Mouse (Mus musculus) ES-Bruce4 (cell line): ENCODE measurements at regions not wholly inside any gene's neighbourhood (a gene's known extent, or its start where the extent isn't known, plus 50 kb on each side); places are given as distances from the start of the nearest gene placed in this dataset.

ENCODE experiments used
- H3K27ac ChIP-seq: 2 replicates; pipeline ENCODE4 v1.5.1; 2012; ENCODE audit warnings: low read length, inconsistent platforms; ENCODE audit not compliant: insufficient read depth
- H3K27me3 ChIP-seq: 2 replicates; pipeline ENCODE4 v1.6.1; 2012; ENCODE audit warnings: mild to moderate bottlenecking, low read length, inconsistent platforms; ENCODE audit not compliant: control insufficient read depth, poor library complexity, insufficient read depth, severe bottlenecking
- H3K36me3 ChIP-seq: 2 replicates; pipeline ENCODE4 v1.6.1; 2012; ENCODE audit warnings: inconsistent platforms, mild to moderate bottlenecking, low read length, moderate library complexity; ENCODE audit not compliant: control insufficient read depth, poor library complexity, insufficient read depth, severe bottlenecking
- H3K4me1 ChIP-seq: one replicate; pipeline ENCODE4 v1.8.1; 2011; ENCODE audit warnings: low read length; ENCODE audit not compliant: control insufficient read depth, insufficient read depth
- H3K4me3 ChIP-seq: 2 replicates; pipeline ENCODE4 v1.5.1; 2011; ENCODE audit warnings: low read depth, mild to moderate bottlenecking, low read length
- H3K9ac ChIP-seq: 2 replicates; pipeline ENCODE4 v1.6.1; 2012; ENCODE audit warnings: low read depth, mild to moderate bottlenecking, inconsistent platforms; ENCODE audit not compliant: poor library complexity, severe bottlenecking
- H3K9me3 ChIP-seq: replicated peaks from 2 replicates; pipeline ENCODE4 v1.6.1; 2012; ENCODE audit warnings: mild to moderate bottlenecking, low read length, inconsistent platforms; ENCODE audit not compliant: control insufficient read depth, poor library complexity, insufficient read depth, severe bottlenecking
- CTCF ChIP-seq: IDR thresholded peaks from one replicate; pipeline ENCODE4 v1.8.1; 2011; ENCODE audit warnings: low read depth, low read length
- EP300 ChIP-seq: IDR thresholded peaks from 2 replicates; pipeline ENCODE4 v1.6.1; 2011; ENCODE audit warnings: low read depth, low read length; ENCODE audit not compliant: insufficient read depth
- POLR2A ChIP-seq: IDR thresholded peaks from one replicate; pipeline ENCODE4 v1.8.1; 2011; ENCODE audit warnings: low read length; ENCODE audit not compliant: insufficient read depth

GRCm38 (mm10) chr15:59154407-59155288 lies 265.6 kb downstream of the Gm49356 start:
- no peak overlapping the region for H3K27ac ChIP-seq
- no peaks in the 10 kb centered on the region for H3K36me3 ChIP-seq
- 0 out of 2 replicates have a peak, but pooled peaks have one; percentile 20 for TF ChIP-seq EP300
- no peak for TF ChIP-seq POLR2A
- TF ChIP-seq CTCF: no peak
- no peaks in the 10 kb centered on the region for H3K9me3 ChIP-seq
- no peak overlapping the region for H3K9ac ChIP-seq
- H3K27me3 ChIP-seq: no peaks in the 10 kb centered on the region
- peaks cover 2% of the 10 kb centered on the region for H3K4me1 ChIP-seq
- no peak overlapping the region for H3K4me3 ChIP-seq

- TF ChIP-seq EP300 (no peak), CTCF (no peak), POLR2A (no peak)
- no peak overlapping the region for H3K4me3 ChIP-seq
- peaks cover 2% of the 10 kb centered on the region for H3K4me1 ChIP-seq
- no peak overlapping the region for H3K27ac ChIP-seq
- H3K36me3 ChIP-seq: no peaks in the 10 kb centered on the region
- no peak overlapping the region for H3K9ac ChIP-seq
- H3K27me3 ChIP-seq: no peaks in the 10 kb centered on the region
- no peaks in the 10 kb centered on the region for H3K9me3 ChIP-seq
Measured at GRCm38 (mm10) chr15:59155289-59155623, 266.2 kb downstream of the Gm49356 start.

DNA sequence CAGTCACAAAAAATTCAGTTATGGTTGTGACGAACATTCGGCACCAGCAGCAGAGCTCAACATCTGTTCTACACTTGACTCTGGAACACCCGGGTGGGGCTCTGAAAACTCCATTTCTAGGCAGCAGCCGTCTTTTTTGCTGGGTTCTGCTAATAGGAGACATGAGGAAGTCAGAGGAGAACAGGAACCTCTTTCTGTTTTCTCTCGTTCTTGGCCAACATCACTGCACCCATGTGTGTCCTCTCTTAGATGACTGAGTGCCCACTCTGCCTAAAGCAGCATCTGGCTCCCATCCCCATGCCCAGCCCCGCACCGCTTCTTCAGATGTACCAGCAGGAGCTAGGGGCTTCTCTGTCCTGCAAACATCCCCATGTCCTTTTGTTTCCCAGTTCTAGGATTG lies 267.2 kb downstream of the Gm49356 start:
- H3K9me3 ChIP-seq: peaks cover 8% of the 10 kb centered on the region
- no peak overlapping the region for H3K9ac ChIP-seq
- no peak overlapping the region for H3K27ac ChIP-seq
- H3K4me1 ChIP-seq: peaks cover 2% of the 10 kb centered on the region
- H3K27me3 ChIP-seq: no peaks in the 10 kb centered on the region
- H3K36me3 ChIP-seq: no peaks in the 10 kb centered on the region
- H3K4me3 ChIP-seq: no peak overlapping the region
- TF ChIP-seq CTCF (no peak), POLR2A (no peak), EP300 (no peak)

GRCm38 (mm10) chr15:59158760-59159159 lies 269.7 kb downstream of the Gm49356 start:
- no peak overlapping the region for H3K27ac ChIP-seq
- peaks cover 10% of the 10 kb centered on the region for H3K9me3 ChIP-seq
- H3K9ac ChIP-seq: no peak overlapping the region
- no peak overlapping the region for H3K4me3 ChIP-seq
- no peak for TF ChIP-seq CTCF
- TF ChIP-seq POLR2A: no peak
- no peak for TF ChIP-seq EP300
- no peaks in the 10 kb centered on the region for H3K27me3 ChIP-seq
- H3K36me3 ChIP-seq: no peaks in the 10 kb centered on the region
- peaks cover 2% of the 10 kb centered on the region for H3K4me1 ChIP-seq

DNA sequence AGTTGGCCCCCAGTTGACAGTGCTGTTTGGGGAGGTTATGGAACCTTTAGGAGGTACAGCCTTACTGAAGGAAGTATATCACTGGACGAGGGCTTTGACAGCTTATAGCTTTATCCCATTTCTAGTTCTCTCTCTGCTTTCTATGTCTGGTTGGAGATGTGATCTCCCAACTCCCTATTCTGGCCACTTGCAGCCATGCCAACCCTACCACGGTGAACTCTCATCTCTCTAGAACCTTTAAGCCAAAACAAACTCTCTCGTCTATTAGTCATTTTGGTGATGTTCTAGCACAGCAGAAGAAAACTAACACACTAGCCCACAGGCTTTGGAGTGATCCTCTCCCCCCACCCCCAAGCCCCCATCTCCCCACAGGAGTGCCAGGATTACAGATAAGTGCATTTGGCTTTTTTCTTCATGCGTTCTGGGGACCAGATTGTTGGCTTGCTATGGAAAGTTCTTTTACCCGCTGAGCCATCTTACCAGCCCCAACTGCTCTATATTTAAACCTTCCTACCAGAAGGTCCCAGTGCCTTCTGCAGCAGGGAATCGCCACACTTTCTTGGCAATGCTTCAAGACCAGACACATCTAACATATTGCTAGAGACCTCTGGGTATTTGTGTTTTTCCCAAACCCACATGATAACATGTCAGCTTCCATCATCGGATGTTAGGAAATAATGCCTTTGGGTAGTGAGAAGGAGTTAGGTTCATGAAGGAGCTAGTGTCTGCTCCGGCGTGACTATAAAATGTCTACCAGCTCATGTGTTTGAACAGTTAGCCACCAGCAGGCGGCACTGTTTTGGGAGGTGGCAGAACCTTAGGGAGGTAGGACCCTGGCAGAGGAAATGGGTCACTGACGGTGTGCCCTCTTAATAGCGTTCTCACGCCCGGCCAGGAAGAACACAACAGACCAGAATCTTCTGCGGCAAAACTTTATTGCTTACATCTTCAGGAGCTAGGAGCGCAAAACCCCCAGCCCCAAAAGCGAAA lies 272.1 kb downstream of the Gm49356 start:
- no peak for TF ChIP-seq EP300
- peaks cover 10% of the 10 kb centered on the region for H3K9me3 ChIP-seq
- no peaks in the 10 kb centered on the region for H3K36me3 ChIP-seq
- no peak overlapping the region for H3K9ac ChIP-seq
- no peak overlapping the region for H3K27ac ChIP-seq
- H3K4me1 ChIP-seq: no peaks in the 10 kb centered on the region
- no peaks in the 10 kb centered on the region for H3K27me3 ChIP-seq
- no peak overlapping the region for H3K4me3 ChIP-seq
